Mouse (Mus musculus): ENCODE results near the gene Vamp1.
"Not testable (repeated sequence)": the region's sequence is repeated elsewhere in the genome, so short reads cannot be mapped to it uniquely, and the experiment has no call there.

The Vamp1 gene

GRCm38 (mm10) chr6:125241566-125241965, 26.2 kb downstream of the Vamp1 start:
- DNase-seq (ENCODE audit: low spot score in 2 of 2) = no peak

GRCm38 (mm10) chr6:125244551-125244950, 29.2 kb downstream of the Vamp1 start:
- DNase-seq (ENCODE audit: low spot score in 2 of 2) = no peak

GRCm38 (mm10) chr6:125252285-125252684, 36.9 kb downstream of the Vamp1 start:
- no peak for DNase-seq (ENCODE audit: low spot score in 2 of 2)

GRCm38 (mm10) chr6:125252711-125253110, 37.4 kb downstream of the Vamp1 start:
- no peak for DNase-seq (ENCODE audit: low spot score in 2 of 2)

GRCm38 (mm10) chr6:125253863-125254715, 38.7 kb downstream of the Vamp1 start:
- DNase-seq (ENCODE audit: low spot score in 2 of 2) = no peak

- no peak for DNase-seq (ENCODE audit: low spot score in 2 of 2)
Measured at GRCm38 (mm10) chr6:125255516-125256044, 40.2 kb downstream of the Vamp1 start.

- no peak for DNase-seq (ENCODE audit: low spot score in 2 of 2)
Measured at GRCm38 (mm10) chr6:125256222-125256966, 41.0 kb downstream of the Vamp1 start.

- no peak for DNase-seq (ENCODE audit: low spot score in 2 of 2)
Measured at GRCm38 (mm10) chr6:125260006-125260555, 44.7 kb downstream of the Vamp1 start.

- DNase-seq (ENCODE audit: low spot score in 2 of 2) = no peak
Measured at GRCm38 (mm10) chr6:125264219-125264618, 48.9 kb downstream of the Vamp1 start.

- DNase-seq (ENCODE audit: low spot score in 2 of 2) = peak; percentile 57 to 66
Measured at GRCm38 (mm10) chr6:125265239-125265638, 49.9 kb downstream of the Vamp1 start.

GRCm38 (mm10) chr6:125266091-125266490, 50.7 kb downstream of the Vamp1 start:
- DNase-seq (ENCODE audit: low spot score in 2 of 2) = no peak

GRCm38 (mm10) chr6:125266600-125266999, 51.2 kb downstream of the Vamp1 start:
- DNase-seq (ENCODE audit: low spot score in 2 of 2) = not testable (repeated sequence)

GRCm38 (mm10) chr6:125267469-125267868, 52.1 kb downstream of the Vamp1 start:
- DNase-seq (ENCODE audit: low spot score in 2 of 2) = no peak

GRCm38 (mm10) chr6:125268799-125269198, 53.4 kb downstream of the Vamp1 start:
- no peak for DNase-seq (ENCODE audit: low spot score in 2 of 2)

GRCm38 (mm10) chr6:125271455-125272227, 56.3 kb downstream of the Vamp1 start:
- DNase-seq (ENCODE audit: low spot score in 2 of 2) = peak; percentile 87 to 89

- DNase-seq (ENCODE audit: low spot score in 2 of 2) = no peak
Measured at GRCm38 (mm10) chr6:125272228-125272785, 57.0 kb downstream of the Vamp1 start.

- no peak for DNase-seq (ENCODE audit: low spot score in 2 of 2)
Measured at GRCm38 (mm10) chr6:125274841-125275563, 59.7 kb downstream of the Vamp1 start.

GRCm38 (mm10) chr6:125279729-125280128, 64.4 kb downstream of the Vamp1 start:
- DNase-seq (ENCODE audit: low spot score in 2 of 2) = no peak

GRCm38 (mm10) chr6:125282721-125283120, 67.4 kb downstream of the Vamp1 start:
- not testable (repeated sequence) for DNase-seq (ENCODE audit: low spot score in 2 of 2)

GRCm38 (mm10) chr6:125284250-125284649, 68.9 kb downstream of the Vamp1 start:
- no peak for DNase-seq (ENCODE audit: low spot score in 2 of 2)

Data from right cerebral cortex, postnatal 36 days (tissue).